Mouse (Mus musculus) olfactory bulb, adult 2 months (tissue): ENCODE measurements around the gene Hpdl. TPM values are rescaled to one million over a fixed set of nuclear protein-coding genes. Genes with fewer than 3 reads are reported as not detected.

Experiments used
- H3K27ac ChIP-seq: fragments of 200-500 bp; 2 replicates; pipeline ENCODE4 v1.5.1; 2012; ENCODE audit warnings: low read depth, low read length; ENCODE audit not compliant: insufficient read depth
- H3K4me1 ChIP-seq: fragments of 200-500 bp; 2 replicates; pipeline ENCODE4 v1.6.1; 2012; ENCODE audit warnings: low read length; ENCODE audit not compliant: control insufficient read depth, insufficient read depth
- H3K4me3 ChIP-seq: fragments of 200-500 bp; 2 replicates; pipeline ENCODE4 v1.5.1; 2012; ENCODE audit warnings: mild to moderate bottlenecking, low read depth, low read length, moderate library complexity; ENCODE audit not compliant: insufficient read depth
- CTCF ChIP-seq: fragments of 200-500 bp; IDR thresholded peaks from 2 replicates; pipeline ENCODE4 v1.5.1; 2012; ENCODE audit warnings: low read depth, mild to moderate bottlenecking, low read length, moderate library complexity; ENCODE audit not compliant: insufficient read depth
- POLR2A ChIP-seq: fragments of 200-500 bp; IDR thresholded peaks from 2 replicates; pipeline ENCODE4 v1.6.1; 2012; ENCODE audit warnings: mild to moderate bottlenecking, low read depth, low read length, moderate library complexity; ENCODE audit not compliant: insufficient read depth
- WGBS: fragments of 180-500 bp; shearing (Covaris S2); methylation state at CpG from one replicate; pipeline ENCODE4 v1.1.7; 2018; 5-methylcytosine and 5-hydroxymethylcytosine counted together
- polyA plus RNA-seq: library from polyadenylated mRNA; stranded (reverse); fragments of >200 nt; gene quantifications from 2 replicates; pipeline ENCODE4 v1.2.4, GENCODE M21; 2012; ENCODE audit warnings: low replicate concordance; ENCODE audit not compliant: missing spikeins, insufficient read depth, insufficient read length

Gene Hpdl
- polyA plus RNA-seq, 1 experiment = not detected

DNA sequence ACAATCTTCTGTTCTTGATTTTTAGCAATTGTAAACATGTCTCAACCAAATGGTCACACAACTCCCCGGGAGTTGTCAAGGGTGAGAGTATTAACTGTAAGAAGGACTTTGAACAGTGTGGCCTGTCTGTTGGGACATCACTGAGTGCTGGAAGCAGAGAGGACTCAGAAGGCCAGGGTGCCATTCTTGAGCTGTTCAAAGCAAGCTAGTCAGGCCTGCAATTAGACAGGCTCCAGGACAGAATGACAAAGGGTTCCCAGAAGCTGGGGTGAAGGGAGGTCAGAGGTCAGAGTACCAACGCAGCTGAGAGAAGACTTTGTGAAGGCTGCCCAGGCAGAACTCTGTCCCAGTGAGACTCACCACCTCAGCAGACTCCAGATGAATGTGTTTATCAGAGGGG, 17.5 kb upstream of the Hpdl start:
- Histone ChIP-seq H3K27ac (no peak overlapping the region), H3K4me1 (no peaks in the 10 kb centered on the region), H3K4me3 (no peak overlapping the region)
- WGBS = 46% methylated on average over 2 of the region's 2 CpGs
- TF ChIP-seq POLR2A (no peak), CTCF (no peak)

DNA sequence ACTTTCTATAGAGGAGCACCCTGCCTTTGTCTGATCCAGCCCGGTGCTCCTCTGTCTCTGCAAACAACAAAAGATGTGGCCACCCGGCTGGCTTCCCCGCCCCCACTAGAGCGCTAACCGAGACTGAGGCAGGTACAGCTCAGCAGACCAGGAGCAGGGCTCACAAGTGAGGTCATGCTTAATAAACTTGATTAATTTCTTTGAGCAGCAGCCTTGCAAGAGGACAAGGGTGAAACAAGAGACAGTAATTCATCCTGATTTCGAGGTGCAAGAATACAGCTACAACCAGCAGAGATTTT, 8.5 kb upstream of the Hpdl start:
- H3K4me1 ChIP-seq = peaks cover 14% of the 10 kb centered on the region
- 10% methylated on average over 6 of the region's 6 CpGs for WGBS
- H3K4me3 ChIP-seq = no peak overlapping the region
- peak overlapping the region; percentile 93 for H3K27ac ChIP-seq
- TF ChIP-seq CTCF = no peak
- TF ChIP-seq POLR2A = no peak

DNA sequence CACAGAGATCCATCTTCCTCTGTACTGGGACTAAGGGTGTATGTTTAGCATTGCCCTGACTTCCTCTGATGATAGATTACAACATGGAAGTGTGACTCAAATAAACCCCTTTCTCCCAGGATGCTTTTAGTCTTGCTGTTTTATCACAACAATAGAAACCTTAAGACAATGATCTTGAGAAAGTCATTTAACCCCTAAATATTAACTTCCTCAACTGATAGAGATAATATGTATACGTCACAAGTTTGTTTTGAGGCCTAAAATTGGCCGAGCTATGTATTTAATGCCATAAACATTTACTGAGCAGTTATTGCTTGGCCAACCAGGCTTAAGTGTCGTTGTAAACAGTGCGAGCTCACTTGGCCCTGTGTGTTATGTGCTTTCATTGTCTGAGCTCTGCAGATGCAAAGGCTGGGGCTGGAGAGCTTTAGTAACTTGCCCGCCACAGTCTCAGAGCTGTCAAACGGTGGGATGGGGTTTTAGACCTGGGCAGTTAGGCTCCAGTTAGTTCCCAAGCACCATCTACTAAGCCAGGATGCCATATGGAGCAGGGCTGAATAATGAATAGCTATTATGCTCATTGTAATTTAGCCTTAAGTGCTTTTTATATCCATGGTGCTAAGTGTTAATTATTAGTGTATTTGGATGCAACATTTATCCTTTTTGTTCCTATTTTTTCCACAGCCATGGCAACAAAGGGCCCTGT, 8.0 kb upstream of the Hpdl start:
- WGBS = 25% methylated on average over 6 of the region's 6 CpGs
- TF ChIP-seq POLR2A (no peak), CTCF (no peak)
- H3K4me1 ChIP-seq = peaks cover 14% of the 10 kb centered on the region
- H3K27ac ChIP-seq = peak overlapping the region; percentile 93
- H3K4me3 ChIP-seq = no peak overlapping the region

DNA sequence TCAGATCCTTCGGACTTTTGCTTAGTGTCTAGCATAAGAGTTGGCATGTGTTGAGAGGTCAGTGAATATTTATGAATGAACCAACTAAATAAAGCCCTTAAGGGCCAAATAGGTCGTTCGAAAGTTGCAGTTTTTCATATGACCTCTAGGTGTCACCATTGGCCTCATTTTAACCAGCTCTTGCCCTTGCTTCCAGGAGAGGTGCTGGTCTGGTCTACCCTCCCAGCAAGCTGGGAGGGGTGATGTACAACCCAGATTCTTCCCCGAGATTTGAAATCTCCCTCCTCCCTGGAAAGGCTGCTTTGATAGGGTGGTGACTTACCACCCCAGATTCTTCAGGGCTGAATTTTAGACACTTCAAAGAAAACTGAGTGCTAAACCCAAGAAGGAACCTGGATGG, 6.3 kb upstream of the Hpdl start:
- no peak for TF ChIP-seq CTCF
- TF ChIP-seq POLR2A = no peak
- no peak overlapping the region for H3K27ac ChIP-seq
- H3K4me3 ChIP-seq = no peak overlapping the region
- 0% methylated on average over 4 of the region's 4 CpGs for WGBS
- peaks cover 14% of the 10 kb centered on the region for H3K4me1 ChIP-seq

DNA sequence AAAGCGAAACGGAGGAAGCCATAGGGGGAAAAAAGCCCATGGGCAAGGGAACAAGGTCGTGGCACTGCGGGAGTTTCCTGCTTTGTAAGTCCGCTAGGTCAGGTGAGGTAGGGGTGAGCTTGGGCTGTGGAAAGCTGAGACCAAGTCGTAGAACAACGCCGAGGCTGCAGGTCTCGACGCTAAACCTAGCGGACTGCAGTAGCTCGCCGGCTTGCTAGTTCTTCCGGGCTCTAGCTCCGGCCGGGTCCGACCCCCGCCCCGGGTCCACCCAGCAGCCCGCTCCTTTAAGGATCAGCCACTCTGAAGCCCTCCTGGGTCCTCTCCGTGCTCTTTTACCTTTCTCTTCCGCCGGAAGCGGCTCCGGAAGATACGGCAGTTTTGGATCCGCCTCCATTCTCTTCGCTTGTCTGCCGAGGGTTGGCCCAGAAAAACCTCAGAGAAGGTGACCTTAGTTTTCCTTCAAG, 3.1 kb upstream of the Hpdl start:
- Histone ChIP-seq H3K27ac (peak overlapping the region; percentile 89), H3K4me1 (peaks cover 13% of the 10 kb centered on the region), H3K4me3 (peak overlapping the region; percentile 60)
- 1% methylated on average over 29 of the region's 29 CpGs for WGBS
- TF ChIP-seq POLR2A (peak; percentile 78), CTCF (no peak)

DNA sequence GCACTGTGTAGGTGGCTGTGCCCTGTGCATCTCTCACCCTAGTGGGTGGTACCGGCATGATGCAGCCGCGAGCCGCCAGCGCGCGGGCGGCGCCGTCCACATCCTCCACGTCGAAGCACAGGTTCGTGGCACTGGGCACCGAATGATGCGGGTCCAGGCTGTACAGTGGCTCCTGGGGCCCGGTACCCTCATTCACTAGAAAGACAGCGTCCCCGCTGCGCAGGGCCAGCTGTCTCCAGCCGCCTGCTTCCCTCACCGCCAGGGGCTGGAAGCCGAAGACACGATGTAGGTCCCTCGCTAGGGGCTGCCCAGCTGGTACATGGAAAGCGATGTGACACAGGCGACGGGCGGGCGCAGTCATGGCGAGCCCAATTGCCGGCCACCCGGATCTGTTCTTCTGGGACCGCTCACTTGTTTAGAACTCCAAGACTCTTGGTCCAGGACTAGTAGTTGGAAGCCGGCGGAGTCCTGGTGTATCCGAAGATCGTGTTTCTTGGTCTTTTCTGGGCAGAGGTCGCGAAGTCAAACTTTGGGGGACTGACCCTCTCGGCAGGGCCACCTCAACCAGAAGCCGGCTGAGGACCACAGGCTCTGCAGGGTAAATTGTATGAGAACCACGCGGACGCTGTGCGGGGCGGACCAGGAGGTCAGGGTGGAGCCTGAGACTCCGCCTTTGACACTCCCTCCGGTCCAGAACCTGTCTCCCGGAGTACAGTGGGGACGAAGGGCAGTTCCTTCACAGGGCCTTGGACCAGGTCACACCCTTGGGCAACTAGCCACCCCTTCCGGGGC, 409 bp downstream of the Hpdl start:
- H3K27ac ChIP-seq = no peak overlapping the region

DNA sequence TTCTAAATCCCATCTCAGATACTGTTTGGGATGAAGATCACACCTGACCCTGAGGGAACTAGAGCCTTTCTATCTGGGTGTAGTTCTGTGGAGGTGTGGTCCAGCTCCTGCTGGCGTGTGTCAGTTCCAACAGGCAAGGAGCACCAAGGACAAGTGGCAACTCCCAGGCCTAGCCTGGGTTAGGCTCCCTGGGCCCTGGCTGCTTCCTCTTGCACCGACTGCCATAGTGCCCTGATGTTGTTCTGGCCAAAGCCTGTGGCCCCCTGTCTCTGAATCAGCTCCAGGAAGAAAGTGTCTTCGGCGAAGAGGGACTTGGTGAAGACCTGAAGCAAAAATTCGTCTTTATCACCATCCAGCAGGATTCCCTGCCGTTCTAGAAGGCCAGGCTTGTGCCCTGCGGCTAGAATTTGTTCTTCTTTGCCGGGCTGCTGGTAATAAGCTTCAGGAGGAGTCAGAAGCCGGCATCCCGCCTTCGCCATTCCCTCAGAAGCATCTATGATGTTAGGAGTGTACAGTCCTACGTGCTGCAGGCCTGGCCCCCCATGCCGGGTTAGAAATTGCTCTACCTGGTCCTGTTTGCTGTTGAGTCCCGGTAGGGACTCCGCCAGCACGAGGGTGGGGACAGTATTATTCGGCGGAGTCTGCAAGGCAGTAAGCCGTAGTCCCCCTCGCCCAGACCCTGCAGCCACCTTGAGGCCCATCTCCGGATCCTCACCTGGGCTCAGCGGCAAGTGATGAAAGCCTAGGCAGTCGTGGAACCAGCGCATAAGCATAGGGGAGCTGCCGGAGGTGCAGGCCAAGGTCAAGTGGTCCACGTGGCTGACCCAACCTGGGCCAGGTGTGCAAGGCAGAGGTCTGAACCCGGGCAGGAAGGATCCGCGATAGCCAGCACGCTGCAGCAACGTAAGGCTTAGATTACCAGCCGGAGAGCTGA, 1.3 kb downstream of the Hpdl start:
- no peak for TF ChIP-seq CTCF
- TF ChIP-seq POLR2A = no peak
- no peak overlapping the region for H3K27ac ChIP-seq
- H3K4me3 ChIP-seq = peak overlapping the region; percentile 51
- H3K4me1 ChIP-seq = peaks cover 12% of the 10 kb centered on the region
- 42% methylated on average over 32 of the region's 32 CpGs for WGBS

More for the DNA sequence above, 409 bp downstream of the Hpdl start:
- Histone ChIP-seq H3K4me1 (peaks cover 12% of the 10 kb centered on the region), H3K4me3 (peak overlapping the region; percentile 51)
- WGBS = under 1% methylated on average over 51 of the region's 51 CpGs
- TF ChIP-seq POLR2A = no peak
- no peak for TF ChIP-seq CTCF

DNA sequence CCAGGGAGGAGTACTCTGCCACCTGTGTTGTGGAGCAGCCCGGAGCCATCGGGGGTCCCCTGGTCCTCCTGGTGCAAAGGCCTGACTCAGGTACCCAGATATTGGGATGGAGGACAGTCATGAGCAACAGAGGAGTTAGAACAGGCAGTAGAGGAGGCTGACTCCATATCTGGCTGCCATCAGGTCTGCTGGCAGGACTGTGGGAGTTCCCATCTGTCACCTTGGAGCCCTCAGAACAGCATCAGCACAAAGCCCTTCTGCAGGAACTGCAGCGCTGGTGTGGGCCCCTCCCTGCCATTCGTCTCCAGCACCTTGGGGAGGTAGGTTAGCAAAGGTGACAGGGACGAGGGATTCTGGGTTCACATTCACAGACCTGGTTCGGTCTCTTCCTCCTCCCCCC, 4.0 kb downstream of the Hpdl start:
- WGBS = 98% methylated on average over 6 of the region's 6 CpGs
- Histone ChIP-seq H3K4me3 (no peak overlapping the region), H3K4me1 (peaks cover 12% of the 10 kb centered on the region; the same call in 1 of the 2 replicates), H3K27ac (no peak overlapping the region)
- TF ChIP-seq POLR2A (no peak), CTCF (no peak)
